Mouse (Mus musculus) lung, postnatal 0 days (tissue): Measurements from ENCODE around the gene Idh3a. TPM values are rescaled to one million over a fixed set of nuclear protein-coding genes. Genes with fewer than 3 reads are reported as not detected.
"Not testable (repeated sequence)": the region's sequence is repeated elsewhere in the genome, so short reads cannot be mapped to it uniquely, and the experiment has no call there.

Experiments used
- ATAC-seq: fragments of 200-750 bp; cut with Nextera tagmentation; 2 replicates; pipeline ENCODE4 v1.8.0; 2017; ENCODE audit warnings: moderate library complexity
- DNase-seq: peaks from one replicate; pipeline ENCODE4 v3.0.0-alpha.2; 2016; ENCODE audit warnings: low spot score
- H3K27ac ChIP-seq: fragments of 300-500 bp; sonication (generic); 2 replicates; pipeline ENCODE4 v1.5.1; 2014; ENCODE audit warnings: antibody characterized with exemption, mild to moderate bottlenecking, low read length, mixed read lengths
- H3K27me3 ChIP-seq: fragments of 300-500 bp; sonication (generic); replicated peaks from 2 replicates; pipeline ENCODE4 v1.6.1; 2014; ENCODE audit warnings: low read length, mixed read lengths; ENCODE audit not compliant: insufficient read depth
- H3K36me3 ChIP-seq: fragments of 300-500 bp; sonication (generic); 2 replicates; pipeline ENCODE4 v1.6.1; 2014; ENCODE audit warnings: low read length, mixed read lengths; ENCODE audit not compliant: insufficient read depth
- H3K4me1 ChIP-seq: fragments of 300-500 bp; sonication (generic); 2 replicates; pipeline ENCODE4 v1.6.1; 2014; ENCODE audit warnings: antibody characterized with exemption, low read depth, low read length, mixed read lengths; ENCODE audit not compliant: insufficient read depth
- H3K4me2 ChIP-seq: fragments of 300-500 bp; sonication (generic); replicated peaks from 2 replicates; pipeline ENCODE4 v1.6.1; 2014; ENCODE audit warnings: low read depth, mild to moderate bottlenecking, low read length, moderate library complexity, mixed read lengths
- H3K4me3 ChIP-seq: fragments of 300-500 bp; sonication (generic); 2 replicates; pipeline ENCODE4 v1.5.1; 2014; ENCODE audit warnings: low read depth, low read length
- H3K9ac ChIP-seq: fragments of 300-500 bp; sonication (generic); replicated peaks from 2 replicates; pipeline ENCODE4 v1.6.1; 2014; ENCODE audit warnings: low read depth, mild to moderate bottlenecking
- H3K9me3 ChIP-seq: fragments of 300-500 bp; sonication (generic); 2 replicates; pipeline ENCODE4 v1.6.1; 2016; ENCODE audit warnings: low read length, mixed read lengths
- CTCF ChIP-seq: IDR thresholded peaks from 2 replicates; pipeline ENCODE4 v1.5.1; 2016; ENCODE audit warnings: antibody characterized with exemption, mild to moderate bottlenecking
- EP300 ChIP-seq: IDR thresholded peaks from 2 replicates; pipeline ENCODE4 v1.6.1; 2016; ENCODE audit warnings: antibody characterized with exemption, mild to moderate bottlenecking, control low read depth
- WGBS: fragments of 180-500 bp; shearing (Covaris S2); extraction: QIAGEN DNeasy Blood & Tissue Kit; methylation state at CpG from one replicate; pipeline ENCODE4 v1.1.7; 2014; 5-methylcytosine and 5-hydroxymethylcytosine counted together
- polyA plus RNA-seq: library from polyadenylated mRNA; unstranded; fragments of >200 nt; fragmentation: Nextera tagmentation; extraction: Ambion mirVana; gene quantifications from 2 replicates; pipeline ENCODE4 v1.2.1, GENCODE M21; 2015

The Idh3a gene
- polyA plus RNA-seq, 1 experiment from 2014 or later, result 79.4 TPM

- Histone ChIP-seq H3K9ac (no peak overlapping the region), H3K27me3 (no peaks in the 10 kb centered on the region), H3K36me3 (no peaks in the 10 kb centered on the region), H3K4me1 (peaks cover 9% of the 10 kb centered on the region; the same call in 1 of the 2 replicates), H3K27ac (no peak overlapping the region), H3K9me3 (no peaks in the 10 kb centered on the region), H3K4me2 (no peak overlapping the region), H3K4me3 (no peak overlapping the region)
- no peak for TF ChIP-seq EP300
- no peak for TF ChIP-seq CTCF
- ATAC-seq, result no peak
- no peak for DNase-seq
- WGBS, result 46% methylated on average over 1 of the region's 1 CpGs
These were observed 2.4 kb upstream of the Idh3a start for GRCm38 (mm10) chr9:54583712-54584111.

GRCm38 (mm10) chr9:54584127-54584526 is 2.0 kb upstream of the Idh3a start:
- H3K4me2 ChIP-seq, H3K4me1 ChIP-seq, H3K27ac ChIP-seq, H3K36me3 ChIP-seq, DNase-seq, H3K9ac ChIP-seq, H3K9me3 ChIP-seq, H3K4me3 ChIP-seq, H3K27me3 ChIP-seq, ATAC-seq: not testable (repeated sequence)
- 67% methylated on average over 2 of the region's 2 CpGs for WGBS

- TF ChIP-seq CTCF, result no peak
- TF ChIP-seq EP300, result no peak
- no peaks in the 10 kb centered on the region for H3K27me3 ChIP-seq
- DNase-seq, result no peak
- no peak for ATAC-seq
- no peaks in the 10 kb centered on the region for H3K36me3 ChIP-seq
- no peaks in the 10 kb centered on the region for H3K9me3 ChIP-seq
- no peak overlapping the region for H3K9ac ChIP-seq
- peak overlapping the region; percentile 99 for H3K4me2 ChIP-seq
- peak overlapping the region; percentile 84 for H3K4me3 ChIP-seq
- H3K4me1 ChIP-seq, result peaks cover 9% of the 10 kb centered on the region; the same call in 1 of the 2 replicates
- no peak overlapping the region for H3K27ac ChIP-seq
- 29% methylated on average over 5 of the region's 5 CpGs for WGBS
These were observed 315 bp upstream of the Idh3a start for GRCm38 (mm10) chr9:54585839-54586198.

GRCm38 (mm10) chr9:54587863-54588262 is 1.7 kb downstream of the Idh3a start:
- Histone ChIP-seq H3K4me1 (peaks cover 9% of the 10 kb centered on the region; the same call in 1 of the 2 replicates), H3K27me3 (no peaks in the 10 kb centered on the region), H3K36me3 (no peaks in the 10 kb centered on the region), H3K9ac (no peak overlapping the region), H3K9me3 (no peaks in the 10 kb centered on the region), H3K27ac (no peak overlapping the region), H3K4me3 (no peak overlapping the region), H3K4me2 (no peak overlapping the region)
- whole genome bisulfite sequencing, result 65% methylated on average over 4 of the region's 4 CpGs
- TF ChIP-seq CTCF, result no peak
- no peak for TF ChIP-seq EP300
- ATAC-seq, result no peak
- DNase-seq, result no peak

- not testable (repeated sequence) for H3K4me3 ChIP-seq, H3K9me3 ChIP-seq, H3K4me2 ChIP-seq, H3K27ac ChIP-seq, H3K9ac ChIP-seq, H3K36me3 ChIP-seq, H3K4me1 ChIP-seq, ATAC-seq, DNase-seq, H3K27me3 ChIP-seq
- WGBS, result 84% methylated on average over 4 of the region's 4 CpGs
These were observed 7.5 kb downstream of the Idh3a start for GRCm38 (mm10) chr9:54593652-54594051.

- Histone ChIP-seq H3K9ac (no peak overlapping the region), H3K4me1 (no peaks in the 10 kb centered on the region), H3K4me3 (no peak overlapping the region), H3K36me3 (peaks cover 23% of the 10 kb centered on the region; the same call in 1 of the 2 replicates), H3K27me3 (no peaks in the 10 kb centered on the region), H3K4me2 (no peak overlapping the region), H3K9me3 (no peaks in the 10 kb centered on the region), H3K27ac (no peak overlapping the region)
- TF ChIP-seq EP300, result no peak
- no peak for TF ChIP-seq CTCF
- ATAC-seq (peak; percentile 73), DNase-seq (peak; percentile 40)
- WGBS, result 87% methylated on average over 15 of the region's 15 CpGs
These were observed 10.8 kb downstream of the Idh3a start for GRCm38 (mm10) chr9:54596752-54597465.

- no peak overlapping the region for H3K4me3 ChIP-seq
- H3K36me3 ChIP-seq, result peaks cover 38% of the 10 kb centered on the region
- H3K4me1 ChIP-seq, result no peaks in the 10 kb centered on the region
- WGBS, result 80% methylated on average over 2 of the region's 2 CpGs
- no peak overlapping the region for H3K27ac ChIP-seq
- no peaks in the 10 kb centered on the region for H3K9me3 ChIP-seq
- DNase-seq, result no peak
- H3K4me2 ChIP-seq, result no peak overlapping the region
- H3K27me3 ChIP-seq, result no peaks in the 10 kb centered on the region
- no peak for ATAC-seq
- no peak for TF ChIP-seq EP300
- no peak for TF ChIP-seq CTCF
- no peak overlapping the region for H3K9ac ChIP-seq
These were observed 16.3 kb downstream of the Idh3a start for GRCm38 (mm10) chr9:54602386-54602785.
